Comparison of ENCODE assay signal across 21 mouse cellular contexts in the genomic region with DNA sequence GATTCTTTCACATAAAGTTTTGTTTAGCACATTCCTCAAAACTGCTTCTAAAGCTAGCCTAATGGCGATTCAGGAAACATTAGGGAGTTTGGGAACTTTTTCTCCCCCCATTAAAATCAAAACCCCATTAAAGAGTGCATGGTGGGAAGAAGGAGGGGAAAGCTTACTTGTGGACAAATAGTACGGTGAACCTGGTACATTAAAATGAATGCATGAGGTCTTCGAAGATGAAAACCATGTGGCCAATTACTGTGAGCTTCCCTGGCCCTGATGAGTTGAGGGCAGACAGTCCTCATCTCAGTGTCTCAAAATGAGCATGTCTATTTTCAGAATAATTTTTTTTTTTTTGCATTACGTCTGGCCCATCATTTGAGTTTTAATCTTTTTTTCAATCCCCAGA.
DNase-seq lines count a peak whose midpoint lies in the region; ATAC-seq and TF ChIP-seq lines count a peak whose summit lies in the region.
"Had no signal": no experiment of that assay in that cellular context is flagged by ENCODE, and none has a peak within 500 bp of the region (broad histone marks: within the 10 kb centered on the region; RNA-seq: fewer than 3 reads in every experiment).

No protein-coding gene starts in this region.

- H3K27ac ChIP-seq in embryonic facial prominence, embryonic 11.5 days (replicated peaks; ENCODE audit: low read depth, low read length) = no peak overlapping the region
- H3K27ac ChIP-seq in embryonic fibroblast, embryonic 13.5 days (ENCODE audit: insufficient read depth, low read length) = peak overlapping the region; percentile 100
- peak overlapping the region; percentile 70; the same call in 1 of the 2 replicates for H3K27ac ChIP-seq in limb, embryonic 11.5 days (replicated peaks; ENCODE audit: low read depth, low read length)
- no peak overlapping the region for H3K27ac ChIP-seq in forebrain, embryonic 16.5 days (ENCODE audit: low read length)
- H3K27ac ChIP-seq: forebrain, embryonic 12.5 days; heart, embryonic 10.5 days; hindbrain, embryonic 13.5 days had no signal

- 50% methylated on average over 4 of the region's 4 CpGs for WGBS in embryonic facial prominence, embryonic 11.5 days
- 25% methylated on average over 4 of the region's 4 CpGs for WGBS in limb, embryonic 11.5 days
- WGBS in forebrain, embryonic 16.5 days = 87% methylated on average over 4 of the region's 4 CpGs

- no peak for TF ChIP-seq CTCF in embryonic fibroblast, embryonic 13.5 days (IDR thresholded peaks at IDR 0.05; ENCODE audit: borderline replicate concordance, insufficient read depth, low read length)

- DNase-seq in 3T3-L1 (ENCODE audit: low read depth, low spot score) = peak; percentile 58
- peak; percentile 62 for DNase-seq in embryonic facial prominence, embryonic 11.5 days (ENCODE audit: low spot score)
- peak; percentile 35 for DNase-seq in limb, embryonic 11.5 days (ENCODE audit: low spot score)
- no peak for DNase-seq in kidney, adult 9 months
- no peak for DNase-seq in layer of hippocampus, adult 11-12 months (ENCODE audit: low spot score)
- no peak for DNase-seq in frontal cortex, postnatal 25 days (ENCODE audit: low spot score in 2 of 2)
- DNase-seq: adrenal gland, postnatal 25 days; cerebellum, adult 18-20 months; cerebellum, adult 9-11 months; cerebellum, postnatal 36 days; gastrocnemius, postnatal 10 days; heart, adult 18-20 months; heart, postnatal 10 days had no signal

- no peaks in the 10 kb centered on the region for H3K36me3 ChIP-seq in embryonic facial prominence, embryonic 11.5 days (replicated peaks; ENCODE audit: control insufficient read depth, insufficient read depth, low read depth, low read length)
- no peaks in the 10 kb centered on the region for H3K36me3 ChIP-seq in limb, embryonic 11.5 days (ENCODE audit: control insufficient read depth, insufficient read depth, low read length)
- no peaks in the 10 kb centered on the region for H3K36me3 ChIP-seq in forebrain, embryonic 16.5 days (ENCODE audit: control insufficient read depth, insufficient read depth)
- H3K36me3 ChIP-seq: forebrain, embryonic 12.5 days; heart, embryonic 10.5 days; hindbrain, embryonic 13.5 days had no signal

- no peak for ATAC-seq in embryonic facial prominence, embryonic 11.5 days (replicated peaks; ENCODE audit: insufficient number of reproducible peaks, low FRiP score, low TSS enrichment, low read depth)
- no peak; the same call in 1 of the 2 replicates for ATAC-seq in limb, embryonic 11.5 days (ENCODE audit: insufficient number of reproducible peaks, low FRiP score, low TSS enrichment, low read depth)
- no peak for ATAC-seq in forebrain, embryonic 16.5 days
- ATAC-seq: inflammation-experienced regulatory T-cells, adult 6 months; intestine, postnatal 0 days had no signal

- no peaks in the 10 kb centered on the region for H3K9me3 ChIP-seq in embryonic facial prominence, embryonic 11.5 days (replicated peaks; ENCODE audit: control insufficient read depth, low read length)
- no peaks in the 10 kb centered on the region for H3K9me3 ChIP-seq in limb, embryonic 11.5 days (ENCODE audit: control insufficient read depth, low read length)
- no peaks in the 10 kb centered on the region for H3K9me3 ChIP-seq in forebrain, embryonic 16.5 days (ENCODE audit: control insufficient read depth, low read length)
- H3K9me3 ChIP-seq: forebrain, embryonic 12.5 days; heart, embryonic 10.5 days; hindbrain, embryonic 13.5 days had no signal

- H3K27me3 ChIP-seq in embryonic facial prominence, embryonic 11.5 days (ENCODE audit: control insufficient read depth, insufficient read depth, low read length) = no peaks in the 10 kb centered on the region
- no peaks in the 10 kb centered on the region for H3K27me3 ChIP-seq in limb, embryonic 11.5 days (ENCODE audit: control insufficient read depth, insufficient read depth, low read length)
- H3K27me3 ChIP-seq in forebrain, embryonic 16.5 days (replicated peaks; ENCODE audit: control insufficient read depth, insufficient read depth, low read length) = no peaks in the 10 kb centered on the region; the same call in 1 of the 2 replicates
- H3K27me3 ChIP-seq: CH12.LX; forebrain, embryonic 12.5 days; hindbrain, embryonic 13.5 days had no signal

- H3K4me3 ChIP-seq in embryonic facial prominence, embryonic 11.5 days (ENCODE audit: low read depth, low read length) = no peak overlapping the region
- H3K4me3 ChIP-seq in embryonic fibroblast, embryonic 13.5 days (ENCODE audit: insufficient read depth, low read length) = no peak overlapping the region
- no peak overlapping the region for H3K4me3 ChIP-seq in limb, embryonic 11.5 days (ENCODE audit: low read depth, low read length)
- no peak overlapping the region for H3K4me3 ChIP-seq in forebrain, embryonic 16.5 days (replicated peaks; ENCODE audit: low read length)
- H3K4me3 ChIP-seq: forebrain, embryonic 12.5 days; heart, embryonic 10.5 days; hindbrain, embryonic 13.5 days had no signal

- no peak; the same call in 1 of the 2 replicates for TF ChIP-seq POLR2A in embryonic fibroblast, embryonic 13.5 days (IDR thresholded peaks at IDR 0.05; ENCODE audit: low read depth, low read length)

- no peak overlapping the region for H3K4me2 ChIP-seq in embryonic facial prominence, embryonic 11.5 days (ENCODE audit: low read depth, low read length)
- no peak overlapping the region for H3K4me2 ChIP-seq in limb, embryonic 11.5 days (ENCODE audit: low read depth, severe bottlenecking)
- H3K4me2 ChIP-seq in forebrain, embryonic 16.5 days (ENCODE audit: low read length) = no peak overlapping the region
- H3K4me2 ChIP-seq: forebrain, embryonic 12.5 days; hindbrain, embryonic 13.5 days had no signal

- H3K9ac ChIP-seq in embryonic facial prominence, embryonic 11.5 days (replicated peaks; ENCODE audit: low read length) = no peak overlapping the region
- no peak overlapping the region for H3K9ac ChIP-seq in limb, embryonic 11.5 days (ENCODE audit: low read length)
- no peak overlapping the region for H3K9ac ChIP-seq in forebrain, embryonic 16.5 days (replicated peaks; ENCODE audit: low read depth, low read length)
- H3K9ac ChIP-seq: forebrain, embryonic 12.5 days; hindbrain, embryonic 13.5 days had no signal

- no peaks in the 10 kb centered on the region for H3K4me1 ChIP-seq in embryonic facial prominence, embryonic 11.5 days (ENCODE audit: control insufficient read depth, insufficient read depth, low read length)
- H3K4me1 ChIP-seq in embryonic fibroblast, embryonic 13.5 days (ENCODE audit: control insufficient read depth, insufficient read depth, low read length) = peaks cover 17% of the 10 kb centered on the region
- H3K4me1 ChIP-seq in limb, embryonic 11.5 days (ENCODE audit: control insufficient read depth, insufficient read depth, low read length) = peaks cover 23% of the 10 kb centered on the region; the same call in 1 of the 2 replicates
- no peaks in the 10 kb centered on the region for H3K4me1 ChIP-seq in forebrain, embryonic 16.5 days (replicated peaks; ENCODE audit: control insufficient read depth, insufficient read depth, low read length)
- H3K4me1 ChIP-seq: forebrain, embryonic 12.5 days; heart, embryonic 10.5 days; hindbrain, embryonic 13.5 days had no signal

Comparison
In these comparisons a context has a peak if more than half of its experiments do, and no peak if none do; other contexts are left out.
1. DNase-seq: peak in 3T3-L1 (single experiment), embryonic facial prominence, embryonic 11.5 days (single experiment) and limb, embryonic 11.5 days (single experiment); none in kidney, adult 9 months (single experiment), layer of hippocampus, adult 11-12 months (single experiment) and frontal cortex, postnatal 25 days (0 of 2).
2. H3K27ac ChIP-seq: peak in embryonic fibroblast, embryonic 13.5 days (single experiment) and limb, embryonic 11.5 days (single experiment); none in embryonic facial prominence, embryonic 11.5 days (single experiment) and forebrain, embryonic 16.5 days (single experiment).